Comparison of ENCODE assay signal across 29 mouse cellular contexts in genomic region chr6:87623151-87623550, GRCm38 (mm10).
"Had no signal": no experiment of that assay in that cellular context is flagged by ENCODE, and none has a peak within 500 bp of the region (broad histone marks: within the 10 kb centered on the region; RNA-seq: fewer than 3 reads in every experiment).

No protein-coding gene starts in this region.

- H3K27me3 ChIP-seq: limb, embryonic 12.5 days; limb, embryonic 13.5 days; limb, embryonic 15.5 days; liver, embryonic 13.5 days; lung, embryonic 15.5 days; midbrain, embryonic 12.5 days; midbrain, embryonic 13.5 days; midbrain, embryonic 15.5 days; neural tube, embryonic 12.5 days had no signal

- H3K4me2 ChIP-seq: limb, embryonic 12.5 days; limb, embryonic 13.5 days; limb, embryonic 15.5 days; liver, embryonic 11.5 days; liver, embryonic 12.5 days; liver, embryonic 13.5 days; liver, embryonic 15.5 days; lung, embryonic 14.5 days; lung, embryonic 15.5 days; midbrain, embryonic 11.5 days; midbrain, embryonic 12.5 days; midbrain, embryonic 13.5 days; midbrain, embryonic 15.5 days; neural tube, embryonic 12.5 days had no signal

- H3K36me3 ChIP-seq: limb, embryonic 10.5 days; limb, embryonic 12.5 days; limb, embryonic 13.5 days; limb, embryonic 15.5 days; liver, embryonic 13.5 days; liver, embryonic 15.5 days; lung, embryonic 15.5 days; midbrain, embryonic 12.5 days; midbrain, embryonic 13.5 days; midbrain, embryonic 15.5 days; neural tube, embryonic 12.5 days had no signal

- H3K9me3 ChIP-seq: limb, embryonic 10.5 days; limb, embryonic 12.5 days; limb, embryonic 13.5 days; limb, embryonic 15.5 days; liver, embryonic 12.5 days; liver, embryonic 13.5 days; liver, embryonic 15.5 days; lung, embryonic 15.5 days; midbrain, embryonic 12.5 days; midbrain, embryonic 13.5 days; midbrain, embryonic 15.5 days; neural tube, embryonic 12.5 days had no signal

- H3K27ac ChIP-seq: limb, embryonic 10.5 days; limb, embryonic 12.5 days; limb, embryonic 13.5 days; limb, embryonic 15.5 days; liver, embryonic 12.5 days; liver, embryonic 13.5 days; liver, embryonic 14.5 days; liver, embryonic 15.5 days; lung, embryonic 15.5 days; macrophage; midbrain, embryonic 12.5 days; midbrain, embryonic 13.5 days; midbrain, embryonic 15.5 days; neural tube, embryonic 12.5 days had no signal

- H3K9ac ChIP-seq: limb, embryonic 12.5 days; limb, embryonic 13.5 days; limb, embryonic 15.5 days; liver, embryonic 12.5 days; liver, embryonic 13.5 days; liver, embryonic 14.5 days; liver, embryonic 15.5 days; liver, postnatal 0 days; lung, embryonic 14.5 days; lung, embryonic 15.5 days; midbrain, embryonic 12.5 days; midbrain, embryonic 13.5 days; midbrain, embryonic 15.5 days; neural tube, embryonic 12.5 days had no signal

- DNase-seq: left cerebral cortex, postnatal 4 days; liver; liver, embryonic 13.5 days; liver, postnatal 0 days; lung, adult 18-20 months; lung, adult 2 months; lung, embryonic 14.5 days; lung, postnatal 10 days; lung, postnatal 14 days; lung, postnatal 36 days; lung, postnatal 4 days; midbrain, embryonic 14.5 days had no signal

- H3K4me1 ChIP-seq: limb, embryonic 10.5 days; limb, embryonic 12.5 days; liver, embryonic 12.5 days; liver, embryonic 13.5 days; liver, embryonic 15.5 days; megakaryocyte, embryonic 14.5 days; midbrain, embryonic 15.5 days had no signal

- H3K4me3 ChIP-seq: limb, embryonic 10.5 days; limb, embryonic 12.5 days; limb, embryonic 13.5 days; limb, embryonic 15.5 days; liver, embryonic 12.5 days; liver, embryonic 13.5 days; liver, embryonic 15.5 days; lung, embryonic 15.5 days; megakaryocyte, embryonic 14.5 days; midbrain, embryonic 12.5 days; midbrain, embryonic 13.5 days; midbrain, embryonic 15.5 days; myocyte; neural tube, embryonic 12.5 days had no signal
